Mouse (Mus musculus): ENCODE measurements around the gene Ushbp1. TPM values are rescaled to one million over a fixed set of nuclear protein-coding genes. Genes with fewer than 3 reads are reported as not detected.

Gene Ushbp1
- total and polyA plus RNA-seq, 3 experiments, result 0.04 to 0.07 TPM; not detected in 1

DNA sequence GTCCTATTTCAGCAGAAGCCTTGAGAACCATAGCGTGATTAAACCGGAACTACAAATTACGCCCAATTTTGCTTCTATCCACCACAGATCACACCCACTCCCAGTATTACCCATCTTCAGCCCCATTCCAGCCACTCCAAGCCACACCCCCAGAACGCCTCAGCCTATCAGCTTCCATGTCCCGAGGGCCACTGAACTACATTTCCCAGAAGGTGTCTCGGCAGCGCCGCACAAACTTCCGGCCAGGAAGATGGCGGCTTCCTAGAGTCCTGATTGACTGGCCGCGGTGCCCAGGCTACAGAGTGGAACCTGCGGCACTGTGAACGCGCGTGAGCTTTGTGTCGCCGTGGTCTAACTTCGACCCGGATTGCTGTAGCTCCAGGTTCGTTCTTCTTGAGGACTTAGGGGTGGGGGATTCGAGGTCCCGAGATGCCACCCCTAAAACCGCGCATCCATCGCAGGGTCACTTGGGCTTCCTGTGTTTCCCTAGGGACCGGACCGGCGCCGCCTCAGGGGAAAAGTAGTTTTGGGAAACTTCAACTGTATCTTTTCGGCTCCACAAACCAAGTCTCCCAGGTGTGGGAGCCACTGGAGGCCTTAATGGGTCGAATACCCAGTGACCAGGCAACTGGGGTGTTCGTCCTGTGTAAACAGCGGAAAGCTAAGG lies 1.2 kb upstream of the Ushbp1 start, which contains the start of gene Babam1:
Gene Babam1 (plus strand): TSS at position 223 of the 667 bp plus-strand sequence.
- H3K36me3 ChIP-seq (ENCODE audit: control insufficient read depth in 1 of 2, insufficient read depth in 2 of 2, low read length in 2 of 2), result peaks cover 0 to 8% of the 10 kb centered on the region in 2 experiments; a peak in 2 of 4 replicates
- H3K9me3 ChIP-seq (replicated peaks; ENCODE audit: insufficient read depth, low read length), result no peaks in the 10 kb centered on the region
- peak within 1 kb of the TSS; percentile 84 for H3K9ac ChIP-seq (ENCODE audit: control insufficient read depth, low read depth, low read length, poor library complexity, severe bottlenecking)
- H3K27me3 ChIP-seq (ENCODE audit: control insufficient read depth in 1 of 2, insufficient read depth in 2 of 2, low read length in 2 of 2), result no peaks in the 10 kb centered on the region
- peak within 1 kb of the TSS; percentile 81 to 92 for H3K4me3 ChIP-seq (ENCODE audit: control insufficient read depth in 1 of 2, insufficient read depth in 1 of 2, low read depth in 2 of 2, low read length in 2 of 2)
- peak; percentile 99 for DNase-seq (ENCODE audit: low read depth, low spot score)
- H3K4me1 ChIP-seq (ENCODE audit: control insufficient read depth in 1 of 2, insufficient read depth in 2 of 2, low read length in 2 of 2), result peaks cover 0 to 7% of the 10 kb centered on the region in 2 experiments; a peak in 2 of 4 replicates
- peak within 1 kb of the TSS; percentile 70 for H3K27ac ChIP-seq (ENCODE audit: control insufficient read depth, low read depth, low read length)
- H3K79me2 ChIP-seq (ENCODE audit: control insufficient read depth, insufficient read depth, low read length, poor library complexity), result peaks cover 4% of the 10 kb centered on the region; the same call in 1 of the 2 replicates
- TF ChIP-seq ETS1 (IDR thresholded peaks at IDR 0.05; ENCODE audit: low read depth, low read length), result 0 out of 2 replicates have a peak, but pooled peaks have one; percentile 26
- no peak for TF ChIP-seq SMC3 (IDR thresholded peaks at IDR 0.05; ENCODE audit: low read depth, low read length)
- no peak; the same call in 1 of the 2 replicates for TF ChIP-seq USF1 (IDR thresholded peaks at IDR 0.05; ENCODE audit: low read depth, low read length)
- no peak for TF ChIP-seq MEF2A (IDR thresholded peaks at IDR 0.05; ENCODE audit: extremely low read depth, insufficient replicate concordance, low read depth, low read length, poor library complexity, severe bottlenecking)
- no peak for TF ChIP-seq MYB (IDR thresholded peaks at IDR 0.05; ENCODE audit: low read depth, low read length)
- peak; percentile 100 for TF ChIP-seq HCFC1 (IDR thresholded peaks at IDR 0.05; ENCODE audit: low read depth, low read length)
- TF ChIP-seq E2F4 (IDR thresholded peaks at IDR 0.05; ENCODE audit: borderline replicate concordance, low read depth, low read length), result no peak
- 0 out of 2 replicates have a peak, but pooled peaks have one; percentile 23 for TF ChIP-seq MYC (IDR thresholded peaks at IDR 0.05; ENCODE audit: low read depth, low read length)
- TF ChIP-seq NRF1 (IDR thresholded peaks at IDR 0.05; ENCODE audit: insufficient read depth, low read depth, low read length, poor library complexity, severe bottlenecking), result 0 out of 2 replicates have a peak, but pooled peaks have one; percentile 23
- no peak for TF ChIP-seq USF2 (IDR thresholded peaks at IDR 0.05; ENCODE audit: borderline replicate concordance in 1 of 2, insufficient read depth in 1 of 2, low read depth in 1 of 2, low read length in 2 of 2)
- TF ChIP-seq UBTF (IDR thresholded peaks at IDR 0.05; ENCODE audit: borderline replicate concordance, insufficient read depth, low read depth, low read length), result no peak
- no peak for TF ChIP-seq ZKSCAN1 (IDR thresholded peaks at IDR 0.05; ENCODE audit: low read depth, low read length)
- no peak for TF ChIP-seq GABPA (IDR thresholded peaks at IDR 0.05; ENCODE audit: low read depth, low read length)
- TF ChIP-seq ZMIZ1 (IDR thresholded peaks at IDR 0.05; ENCODE audit: low read depth, low read length), result 0 out of 2 replicates have a peak, but pooled peaks have one; percentile 31
- TF ChIP-seq TCF12 (IDR thresholded peaks at IDR 0.05; ENCODE audit: low read depth, low read length), result peak; percentile 50; the same call in 1 of the 2 replicates
- no peak for TF ChIP-seq CHD1 (IDR thresholded peaks at IDR 0.05; ENCODE audit: low read depth, low read length)
- no peak for TF ChIP-seq CHD2 (IDR thresholded peaks at IDR 0.05; ENCODE audit: low read length)
- TF ChIP-seq ELF1 (IDR thresholded peaks at IDR 0.05; ENCODE audit: low read depth, low read length), result peak; percentile 89
- peak; percentile 74 to 87 for TF ChIP-seq POLR2A (IDR thresholded peaks at IDR 0.05; ENCODE audit: control insufficient read depth in 1 of 2, insufficient read depth in 1 of 2, low read depth in 1 of 2, low read length in 2 of 2, poor library complexity in 1 of 2)
- TF ChIP-seq RAD21 (IDR thresholded peaks at IDR 0.05; ENCODE audit: low read depth, low read length), result no peak
- TF ChIP-seq JUND (IDR thresholded peaks at IDR 0.05; ENCODE audit: low read depth, low read length), result no peak
- TF ChIP-seq NELFE (IDR thresholded peaks at IDR 0.05; ENCODE audit: low read depth, low read length), result peak; percentile 72
- TF ChIP-seq MAX (IDR thresholded peaks at IDR 0.05; ENCODE audit: low read length), result no peak
- no peak for TF ChIP-seq BHLHE40 (IDR thresholded peaks at IDR 0.05; ENCODE audit: borderline replicate concordance, low read depth, low read length)
- TF ChIP-seq ZC3H11A (IDR thresholded peaks at IDR 0.05; ENCODE audit: low read depth, low read length), result no peak
- peak; percentile 94 for TF ChIP-seq SIN3A (IDR thresholded peaks at IDR 0.05; ENCODE audit: low read length)
- no peak for TF ChIP-seq POLR2AphosphoS5 (IDR thresholded peaks at IDR 0.05; ENCODE audit: borderline replicate concordance, low read depth, low read length)
- TF ChIP-seq CTCF (IDR thresholded peaks at IDR 0.05 in 2 of 3, conservative IDR thresholded peaks at IDR 0.05 in 1 of 3; ENCODE audit: control insufficient read depth in 1 of 3, insufficient read depth in 1 of 3, low read depth in 2 of 3, low read length in 3 of 3, poor library complexity in 1 of 3, severe bottlenecking in 1 of 3), result no peak
- no peak for TF ChIP-seq GATA1 (IDR thresholded peaks at IDR 0.05; ENCODE audit: low read depth, low read length)
- peak; percentile 78 for TF ChIP-seq TBP (IDR thresholded peaks at IDR 0.05; ENCODE audit: low read depth, low read length)
- TF ChIP-seq MAZ (IDR thresholded peaks at IDR 0.05; ENCODE audit: low read depth, low read length), result no peak
- TF ChIP-seq MAFK (IDR thresholded peaks at IDR 0.05; ENCODE audit: borderline replicate concordance, low read depth, low read length), result no peak
- TF ChIP-seq MXI1 (IDR thresholded peaks at IDR 0.05; ENCODE audit: low read depth, low read length), result no peak; the same call in 1 of the 2 replicates
- TF ChIP-seq ZNF384 (IDR thresholded peaks at IDR 0.05; ENCODE audit: low read depth, low read length), result no peak
- no peak for TF ChIP-seq RCOR1 (IDR thresholded peaks at IDR 0.05; ENCODE audit: low read depth, low read length)
- TF ChIP-seq EP300 (IDR thresholded peaks at IDR 0.05; ENCODE audit: low read depth in 1 of 2, low read length in 2 of 2), result no peak

All from MEL (cell line).